Mouse (Mus musculus) small intestine, adult 2 months (tissue): Measurements from ENCODE around the gene Dnase2a.

Source experiments
- CTCF ChIP-seq: fragments of 200-500 bp; IDR thresholded peaks from 2 replicates; pipeline ENCODE4 v1.5.1; 2012; ENCODE audit warnings: low read depth, mild to moderate bottlenecking, control low read depth, inconsistent platforms, low read length, moderate library complexity, mixed read lengths; ENCODE audit not compliant: insufficient replicate concordance, insufficient read length; ENCODE audit errors: extremely low read depth
- POLR2A ChIP-seq: fragments of 200-500 bp; IDR thresholded peaks from 2 replicates; pipeline ENCODE4 v1.6.1; 2012; ENCODE audit warnings: low read depth, mild to moderate bottlenecking, control low read depth, inconsistent platforms, low read length, moderate library complexity

GRCm38 (mm10) chr8:84902367-84902919 is 5.9 kb upstream of the Dnase2a start:
- TF ChIP-seq POLR2A (no peak), CTCF (no peak)
